Mouse (Mus musculus): ENCODE measurements around the gene Arl5a. TPM values are rescaled to one million over a fixed set of nuclear protein-coding genes. Genes with fewer than 3 reads are reported as not detected.

Gene Arl5a
- 24.8 and 26.1 TPM in 2 replicates for polyA plus RNA-seq (2012; rRNA removed)

DNA sequence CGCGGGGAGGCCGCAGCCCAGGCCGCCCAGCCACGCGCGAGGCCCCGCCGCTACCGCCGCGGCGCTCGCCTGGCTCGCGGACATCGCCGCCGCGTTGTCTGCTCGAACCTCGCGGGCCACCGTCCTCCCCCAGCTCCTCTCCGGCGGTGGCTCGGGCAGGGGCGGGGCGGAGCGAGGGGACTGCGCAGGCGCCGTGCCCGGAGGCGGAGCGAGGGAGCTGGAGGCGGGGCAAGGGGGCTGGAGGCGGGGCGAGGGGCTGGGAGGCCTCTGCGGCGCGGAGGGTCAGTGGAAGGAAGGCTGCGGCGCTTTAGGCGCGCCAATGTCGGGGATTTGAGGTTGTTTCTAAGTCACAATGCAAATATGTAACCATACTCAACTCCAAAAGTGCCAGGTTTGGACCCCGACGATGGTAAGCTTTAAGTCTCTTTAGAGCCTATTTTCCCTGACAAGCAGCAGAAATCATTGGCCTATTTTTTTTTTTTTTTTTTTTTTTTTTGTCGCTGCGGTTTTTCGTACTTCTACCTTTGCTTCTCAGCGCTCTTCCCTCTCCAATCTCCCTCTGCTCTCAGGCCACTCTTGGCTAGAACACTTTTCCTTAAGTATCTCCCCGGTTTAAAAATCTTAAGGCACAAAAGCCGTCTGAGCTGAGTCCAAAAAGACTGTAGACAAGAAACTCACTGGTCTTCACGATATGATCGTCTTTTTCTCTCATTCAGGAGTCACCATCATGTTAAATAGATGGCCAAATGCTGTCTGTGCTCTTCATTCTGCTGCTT, at the start of gene Arl5a:
Gene Arl5a, minus strand, starts transcription at position 155 of the 776 bp plus-strand sequence.

DNA sequence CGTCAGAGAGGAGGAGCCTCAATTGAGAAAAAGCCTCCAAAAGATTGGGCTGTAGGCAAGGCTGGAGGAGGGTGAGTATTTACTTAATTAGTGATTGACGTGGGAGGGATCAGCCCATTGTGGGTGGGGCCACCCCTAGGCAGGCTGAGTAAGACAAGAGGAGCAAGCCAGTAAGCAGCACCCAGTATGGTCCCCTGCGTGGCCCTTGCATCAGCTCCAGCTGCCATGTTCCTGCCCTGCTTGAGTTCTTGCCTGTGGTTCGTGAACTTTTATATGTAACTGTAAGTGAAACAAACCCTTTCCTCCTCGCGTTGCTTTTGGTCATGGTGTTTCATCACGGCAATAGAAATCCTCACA, 46.3 kb downstream of the Arl5a start, which contains the start of gene Neb:
Gene Neb, minus strand, starts transcription at position 27 of the 357 bp plus-strand sequence.

Other genes with a start within 250 kb of the Arl5a start
- gene Neb, start 46.4 kb downstream of the Arl5a start, polyA plus RNA-seq (2012; rRNA removed) = 0.88 and 0.89 TPM in 2 replicates